Mouse (Mus musculus) MEL (cell line): ENCODE measurements around the gene Itgb1bp1. TPM values are rescaled to one million over a fixed set of nuclear protein-coding genes. Genes with fewer than 3 reads are reported as not detected.

Experiments used
- DNase-seq: peaks from one replicate; pipeline ENCODE4 v3.0.0; 2011; ENCODE audit warnings: low read depth, low spot score
- H3K27ac ChIP-seq: 2 replicates; pipeline ENCODE4 v1.5.1; 2012; ENCODE audit warnings: low read depth, mild to moderate bottlenecking, control low read depth, low read length, moderate library complexity; ENCODE audit not compliant: control insufficient read depth
- H3K27me3 ChIP-seq, 2 experiments: fragments of 150-350 bp in 1 of 2; sonication (generic) in 1 of 2; 2 replicates each; pipeline ENCODE4 v1.6.1; 2012; ENCODE audit warnings: low read length in 2 of 2, mild to moderate bottlenecking in 2 of 2, improper control_type of control experiment in 1 of 2, moderate library complexity in 1 of 2; ENCODE audit not compliant: insufficient read depth in 2 of 2, control insufficient read depth in 1 of 2
- H3K36me3 ChIP-seq, 2 experiments: 2 replicates each; pipeline ENCODE4 v1.6.1; 2012 to 2014; ENCODE audit warnings: low read length in 2 of 2, improper control_type of control experiment in 1 of 2, inconsistent platforms in 1 of 2, mild to moderate bottlenecking in 1 of 2; ENCODE audit not compliant: insufficient read depth in 2 of 2, control insufficient read depth in 1 of 2
- H3K4me1 ChIP-seq, 2 experiments: fragments of 150-350 bp in 1 of 2; sonication (generic) in 1 of 2; 2 replicates each; pipeline ENCODE4 v1.6.1; 2012; ENCODE audit warnings: low read length in 2 of 2, improper control_type of control experiment in 1 of 2, mild to moderate bottlenecking in 1 of 2; ENCODE audit not compliant: insufficient read depth in 2 of 2, control insufficient read depth in 1 of 2
- H3K4me3 ChIP-seq, 2 experiments: fragments of 150-350 bp in 1 of 2; sonication (generic) in 1 of 2; 2 replicates each; pipeline ENCODE4 v1.5.1; 2012; ENCODE audit warnings: low read depth in 2 of 2, low read length in 2 of 2, mild to moderate bottlenecking in 2 of 2, moderate library complexity in 2 of 2, control low read depth in 1 of 2, improper control_type of control experiment in 1 of 2; ENCODE audit not compliant: control insufficient read depth in 1 of 2, insufficient read depth in 1 of 2
- H3K79me2 ChIP-seq: 2 replicates; pipeline ENCODE4 v1.6.1; 2012; ENCODE audit warnings: mild to moderate bottlenecking, low read length, moderate library complexity; ENCODE audit not compliant: control insufficient read depth, poor library complexity, insufficient read depth
- H3K9ac ChIP-seq: 2 replicates; pipeline ENCODE4 v1.6.1; 2012; ENCODE audit warnings: low read depth, mild to moderate bottlenecking, control low read depth, low read length, moderate library complexity; ENCODE audit not compliant: control insufficient read depth, poor library complexity, severe bottlenecking
- H3K9me3 ChIP-seq: fragments of 150-350 bp; sonication (generic); replicated peaks from 2 replicates; pipeline ENCODE4 v1.6.1; 2012; ENCODE audit warnings: mild to moderate bottlenecking, low read length, improper control_type of control experiment, moderate library complexity; ENCODE audit not compliant: insufficient read depth
- BHLHE40 ChIP-seq: IDR thresholded peaks from 2 replicates; pipeline ENCODE4 v1.6.1; 2012; ENCODE audit warnings: low read depth, mild to moderate bottlenecking, inconsistent platforms, low read length, improper control_type of control experiment, borderline replicate concordance
- CHD1 ChIP-seq: IDR thresholded peaks from 2 replicates; pipeline ENCODE4 v1.6.1; 2012; ENCODE audit warnings: low read depth, mild to moderate bottlenecking, inconsistent platforms, low read length, improper control_type of control experiment
- CTCF ChIP-seq, 3 experiments: IDR thresholded peaks in 2 of 3; conservative IDR thresholded peaks in 1 of 3; 2 replicates each; pipeline ENCODE4 v1.5.1; 2011 to 2012; ENCODE audit warnings: low read length in 3 of 3, low read depth in 2 of 3, mild to moderate bottlenecking in 2 of 3, improper control_type of control experiment in 1 of 3, inconsistent platforms in 1 of 3, mixed read lengths in 1 of 3, moderate library complexity in 1 of 3; ENCODE audit not compliant: control insufficient read depth in 1 of 3, insufficient read depth in 1 of 3, poor library complexity in 1 of 3, severe bottlenecking in 1 of 3
- E2F4 ChIP-seq: IDR thresholded peaks from 2 replicates; pipeline ENCODE4 v1.6.1; 2011; ENCODE audit warnings: low read depth, low read length, improper control_type of control experiment, borderline replicate concordance
- ELF1 ChIP-seq: IDR thresholded peaks from 2 replicates; pipeline ENCODE4 v1.6.1; 2014; ENCODE audit warnings: low read depth, mild to moderate bottlenecking, inconsistent platforms, low read length, improper control_type of control experiment, moderate library complexity
- EP300 ChIP-seq, 2 experiments: IDR thresholded peaks; 2 replicates each; pipeline ENCODE4 v1.6.1; 2011; ENCODE audit warnings: improper control_type of control experiment in 2 of 2, low read length in 2 of 2, low read depth in 1 of 2, mild to moderate bottlenecking in 1 of 2
- JUND ChIP-seq: IDR thresholded peaks from 2 replicates; pipeline ENCODE4 v1.6.1; 2011; ENCODE audit warnings: low read depth, mild to moderate bottlenecking, improper control_type of control experiment, low read length
- KAT2A ChIP-seq: conservative IDR thresholded peaks from 2 replicates; pipeline ENCODE4 v1.6.1; 2012; ENCODE audit warnings: low read depth, low read length, improper control_type of control experiment, inconsistent platforms
- MAZ ChIP-seq: IDR thresholded peaks from 2 replicates; pipeline ENCODE4 v1.6.1; 2012; ENCODE audit warnings: low read depth, mild to moderate bottlenecking, inconsistent platforms, low read length, improper control_type of control experiment
- NELFE ChIP-seq: IDR thresholded peaks from 2 replicates; pipeline ENCODE4 v1.6.1; 2011; ENCODE audit warnings: low read depth, low read length, improper control_type of control experiment
- POLR2AphosphoS2 ChIP-seq: IDR thresholded peaks from 2 replicates; pipeline ENCODE4 v1.6.1; 2011; ENCODE audit warnings: low read length, improper control_type of control experiment
- POLR2AphosphoS5 ChIP-seq: IDR thresholded peaks from 2 replicates; pipeline ENCODE4 v1.6.1; 2012; ENCODE audit warnings: low read depth, borderline replicate concordance, mild to moderate bottlenecking, inconsistent platforms, low read length, moderate library complexity, mixed read lengths
- RCOR1 ChIP-seq: IDR thresholded peaks from 2 replicates; pipeline ENCODE4 v1.6.1; 2012; ENCODE audit warnings: low read depth, mild to moderate bottlenecking, inconsistent platforms, low read length, improper control_type of control experiment
- SIN3A ChIP-seq: IDR thresholded peaks from 2 replicates; pipeline ENCODE4 v1.6.1; 2012; ENCODE audit warnings: low read length, improper control_type of control experiment, inconsistent platforms
- TCF12 ChIP-seq: IDR thresholded peaks from 2 replicates; pipeline ENCODE4 v1.6.1; 2014; ENCODE audit warnings: low read depth, mild to moderate bottlenecking, inconsistent platforms, low read length, improper control_type of control experiment, moderate library complexity
- UBTF ChIP-seq: IDR thresholded peaks from 2 replicates; pipeline ENCODE4 v1.6.1; 2012; ENCODE audit warnings: low read depth, mild to moderate bottlenecking, inconsistent platforms, low read length, improper control_type of control experiment, moderate library complexity, borderline replicate concordance; ENCODE audit not compliant: insufficient read depth
- USF1 ChIP-seq: IDR thresholded peaks from 2 replicates; pipeline ENCODE4 v1.6.1; 2014; ENCODE audit warnings: low read depth, mild to moderate bottlenecking, inconsistent platforms, low read length, improper control_type of control experiment, moderate library complexity
- ZC3H11A ChIP-seq: IDR thresholded peaks from 2 replicates; pipeline ENCODE4 v1.6.1; 2012; ENCODE audit warnings: low read depth, mild to moderate bottlenecking, inconsistent platforms, low read length, improper control_type of control experiment
- ZKSCAN1 ChIP-seq: IDR thresholded peaks from 2 replicates; pipeline ENCODE4 v1.6.1; 2012; ENCODE audit warnings: low read depth, mild to moderate bottlenecking, inconsistent platforms, low read length, improper control_type of control experiment, moderate library complexity
- ZMIZ1 ChIP-seq: IDR thresholded peaks from 2 replicates; pipeline ENCODE4 v1.6.1; 2012; ENCODE audit warnings: low read depth, mild to moderate bottlenecking, inconsistent platforms, low read length, improper control_type of control experiment, moderate library complexity
- polyA plus RNA-seq, 2 experiments: library from polyadenylated mRNA; stranded (reverse) in 1 of 2; unstranded in 1 of 2; fragments of >175 nt in 1 of 2; fragments of >200 nt in 1 of 2; gene quantifications; 2 replicates each; pipeline versions ENCODE4 v1.2.1 to v1.2.4; 2012; ENCODE audit warnings: low replicate concordance in 2 of 2, low read depth in 1 of 2; ENCODE audit not compliant: insufficient read length in 2 of 2, insufficient read depth in 1 of 2, missing spikeins in 1 of 2
- total RNA-seq: library from RNA; depleted of rRNA; stranded (reverse); fragments of 300-350 nt; gene quantifications from 2 replicates; pipeline ENCODE4 v1.2.3, GENCODE M21; 2012

The Itgb1bp1 gene
- total and polyA plus RNA-seq, 3 experiments: 22.0 to 41.3 TPM; not detected in 1

GRCm38 (mm10) chr12:21223923-21224322, 62.2 kb downstream of the Itgb1bp1 start:
- H3K9ac ChIP-seq: no peak overlapping the region
- peaks cover 2 to 16% of the 10 kb centered on the region in 2 experiments; a peak in 3 of 4 replicates for H3K4me1 ChIP-seq
- TF ChIP-seq RCOR1: no peak
- TF ChIP-seq UBTF: no peak
- TF ChIP-seq ZKSCAN1: no peak
- no peak for TF ChIP-seq ELF1
- TF ChIP-seq JUND: no peak
- no peak for TF ChIP-seq USF1
- TF ChIP-seq SIN3A: no peak
- no peak for TF ChIP-seq EP300 (IDR thresholded peaks at IDR 0.05; ENCODE audit: low read depth in 1 of 2, low read length in 2 of 2)
- no peak for TF ChIP-seq NELFE
- no peak for TF ChIP-seq CTCF (IDR thresholded peaks at IDR 0.05 in 2 of 3, conservative IDR thresholded peaks at IDR 0.05 in 1 of 3; ENCODE audit: control insufficient read depth in 1 of 3, insufficient read depth in 1 of 3, low read depth in 2 of 3, low read length in 3 of 3, poor library complexity in 1 of 3, severe bottlenecking in 1 of 3)
- no peak for TF ChIP-seq ZMIZ1
- TF ChIP-seq E2F4: no peak
- no peak for TF ChIP-seq POLR2AphosphoS5
- no peak for TF ChIP-seq CHD1
- no peak for TF ChIP-seq BHLHE40
- TF ChIP-seq, all 39 proteins: peak for 0
- H3K27me3 ChIP-seq: no peaks in the 10 kb centered on the region
- H3K27ac ChIP-seq: no peak overlapping the region
- H3K9me3 ChIP-seq: no peaks in the 10 kb centered on the region
- H3K36me3 ChIP-seq: peaks cover 0 to 2% of the 10 kb centered on the region in 2 experiments; a peak in 1 of 4 replicates
- H3K79me2 ChIP-seq: no peaks in the 10 kb centered on the region
- H3K4me3 ChIP-seq: no peak overlapping the region
- DNase-seq: no peak

GRCm38 (mm10) chr12:21220596-21220995, 65.5 kb downstream of the Itgb1bp1 start:
- H3K27ac ChIP-seq: no peak overlapping the region
- no peak for TF ChIP-seq ZC3H11A
- TF ChIP-seq ZMIZ1: no peak
- TF ChIP-seq RCOR1: no peak
- no peak for TF ChIP-seq MAZ
- TF ChIP-seq POLR2AphosphoS2: no peak
- TF ChIP-seq KAT2A: no peak
- no peak for TF ChIP-seq CHD1
- TF ChIP-seq TCF12: no peak
- TF ChIP-seq, all 39 proteins: peak for 0
- H3K4me3 ChIP-seq: no peak overlapping the region
- H3K9ac ChIP-seq: no peak overlapping the region
- no peaks in the 10 kb centered on the region for H3K9me3 ChIP-seq
- H3K79me2 ChIP-seq: no peaks in the 10 kb centered on the region
- H3K4me1 ChIP-seq: peaks cover 0 to 6% of the 10 kb centered on the region in 2 experiments; a peak in 2 of 4 replicates
- H3K27me3 ChIP-seq: no peaks in the 10 kb centered on the region
- no peak for DNase-seq
- peaks cover 0 to 3% of the 10 kb centered on the region in 2 experiments; a peak in 2 of 4 replicates for H3K36me3 ChIP-seq
